Mouse (Mus musculus) C2C12 (cell line): ENCODE measurements around the gene Nr2e3.

Experiments
- CTCF ChIP-seq: IDR thresholded peaks from one replicate; pipeline ENCODE4 v1.5.1; 2011; ENCODE audit not compliant: control insufficient read depth, insufficient read depth, insufficient read length
- FOSL1 ChIP-seq: IDR thresholded peaks from one replicate; pipeline ENCODE4 v1.8.0; 2011; ENCODE audit warnings: mild to moderate bottlenecking, low read length; ENCODE audit not compliant: poor library complexity, insufficient read depth, severe bottlenecking
- USF1 ChIP-seq: IDR thresholded peaks from one replicate; pipeline ENCODE4 v1.6.1; 2011; ENCODE audit warnings: low read depth, mild to moderate bottlenecking, control low read depth, moderate library complexity

DNA sequence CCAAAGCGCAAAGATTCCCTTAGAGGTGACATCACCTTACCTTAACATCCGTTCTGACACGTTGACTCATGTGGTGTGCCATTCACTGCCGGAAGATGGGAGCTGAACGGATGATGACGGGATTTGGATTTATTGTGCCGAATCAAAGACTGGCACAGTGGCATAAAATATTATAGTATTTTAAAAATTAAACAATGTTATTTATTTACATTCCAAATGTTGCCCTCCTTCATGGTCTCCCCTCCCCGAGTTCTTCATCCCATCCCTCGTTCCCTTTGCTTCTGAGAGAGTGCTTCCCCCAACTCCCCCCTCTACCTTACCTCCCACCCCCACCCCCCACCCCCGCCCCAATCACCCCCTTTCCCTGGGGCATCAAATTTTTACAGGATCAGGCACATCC is at the start of gene Nr2e3:
- TF ChIP-seq CTCF = no peak
- no peak for TF ChIP-seq USF1
- TF ChIP-seq FOSL1 = no peak
